In the genomic region with DNA sequence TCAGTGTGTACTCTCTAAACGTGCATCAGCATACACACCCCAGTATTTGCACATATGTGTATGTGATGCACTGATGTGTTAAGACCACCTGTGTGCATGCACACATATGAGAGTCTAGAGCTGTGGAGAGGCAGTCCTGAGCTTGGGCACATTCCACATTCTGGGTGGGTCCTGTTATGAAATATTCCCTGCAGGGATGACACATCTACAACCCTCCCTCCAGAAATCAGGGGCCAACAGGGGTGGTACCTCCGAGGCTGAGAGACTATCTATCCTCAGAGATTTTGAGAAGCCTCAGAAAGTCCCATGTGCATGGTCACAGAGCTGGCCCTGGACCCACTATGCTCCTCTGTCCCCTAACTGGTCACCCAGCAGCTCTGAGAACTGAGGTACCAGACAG, we compare ENCODE assay signal across 28 mouse cellular contexts. TPM values are rescaled to one million over a fixed set of nuclear protein-coding genes. Genes with fewer than 3 reads are reported as not detected.
DNase-seq lines count a peak whose midpoint lies in the region; ATAC-seq and TF ChIP-seq lines count a peak whose summit lies in the region.
"Had no signal": no experiment of that assay in that cellular context is flagged by ENCODE, and none has a peak within 500 bp of the region (broad histone marks: within the 10 kb centered on the region; RNA-seq: fewer than 3 reads in every experiment).

No protein-coding gene starts in this region.

- H3K9me3 ChIP-seq in limb, embryonic 15.5 days, result no peaks in the 10 kb centered on the region
- no peaks in the 10 kb centered on the region for H3K9me3 ChIP-seq in limb, embryonic 10.5 days (replicated peaks)
- H3K9me3 ChIP-seq: embryonic facial prominence, embryonic 13.5 days; embryonic facial prominence, embryonic 15.5 days; forebrain, embryonic 10.5 days; forebrain, embryonic 12.5 days; G1E had no signal

- ATAC-seq in limb, embryonic 15.5 days (ENCODE audit: insufficient number of reproducible peaks, low FRiP score, low TSS enrichment, low read depth), result 0 out of 2 replicates have a peak, but pooled peaks have one; percentile 27
- ATAC-seq: CD4-positive, CD25-positive, alpha-beta regulatory T cell, adult 4 months; forebrain, embryonic 14.5 days; forebrain, embryonic 16.5 days had no signal

- 70% methylated on average over 2 of the region's 2 CpGs for WGBS in limb, embryonic 15.5 days
- 78% methylated on average over 2 of the region's 2 CpGs for WGBS in limb, embryonic 10.5 days
- WGBS in thymus, adult 2 months, result 77% methylated on average over 2 of the region's 2 CpGs

- H3K4me1 ChIP-seq in limb, embryonic 15.5 days, result peaks cover 8% of the 10 kb centered on the region
- H3K4me1 ChIP-seq in limb, embryonic 10.5 days, result peaks cover 13% of the 10 kb centered on the region
- peaks cover 8% of the 10 kb centered on the region for H3K4me1 ChIP-seq in thymus, adult 2 months (replicated peaks; ENCODE audit: control insufficient read depth, insufficient read depth, low read length)

- H3K27me3 ChIP-seq in limb, embryonic 15.5 days, result no peaks in the 10 kb centered on the region
- peaks cover 10% of the 10 kb centered on the region; the same call in 1 of the 2 replicates for H3K27me3 ChIP-seq in limb, embryonic 10.5 days (ENCODE audit: low read depth, poor library complexity, severe bottlenecking)
- H3K27me3 ChIP-seq in thymus, adult 2 months (ENCODE audit: control insufficient read depth, insufficient read depth, low read length), result peaks cover 16% of the 10 kb centered on the region
- H3K27me3 ChIP-seq: embryonic facial prominence, embryonic 13.5 days had no signal

- DNase-seq in gastrocnemius, adult 2 months, result peak; percentile 51
- DNase-seq in gastrocnemius, postnatal 36 days, result no peak
- no peak for DNase-seq in limb, embryonic 10.5 days (ENCODE audit: low spot score)
- peak; percentile 45 for DNase-seq in 3T3-L1 (ENCODE audit: low read depth, low spot score)
- peak; percentile 58 for DNase-seq in NIH3T3 (ENCODE audit: low read depth)
- DNase-seq in thymus, adult 2 months, result no peak
- DNase-seq: adrenal gland, adult 2 months; adrenal gland, postnatal 10 days; adrenal gland, postnatal 25 days; B cell, adult 2 months; cerebellum, adult 11 months; cerebellum, adult 18-20 months; cerebellum, adult 8-10 months; cerebellum, adult 9-11 months; cerebellum, postnatal 14 days; cerebellum, postnatal 36 days; embryo, embryonic 11 days had no signal

- peak overlapping the region; percentile 12; the same call in 1 of the 2 replicates for H3K27ac ChIP-seq in gastrocnemius, adult 2 months
- no peak overlapping the region for H3K27ac ChIP-seq in limb, embryonic 15.5 days
- H3K27ac ChIP-seq in limb, embryonic 10.5 days, result no peak overlapping the region
- H3K27ac ChIP-seq in thymus, adult 2 months (ENCODE audit: control insufficient read depth, insufficient read depth, low read length), result no peak overlapping the region
- H3K27ac ChIP-seq: embryonic facial prominence, embryonic 13.5 days; embryonic facial prominence, embryonic 15.5 days; forebrain, embryonic 10.5 days; forebrain, embryonic 12.5 days had no signal

- no peak overlapping the region for H3K4me2 ChIP-seq in limb, embryonic 15.5 days
- H3K4me2 ChIP-seq: embryonic facial prominence, embryonic 13.5 days; embryonic facial prominence, embryonic 15.5 days; forebrain, embryonic 12.5 days had no signal

- no peaks in the 10 kb centered on the region for H3K36me3 ChIP-seq in limb, embryonic 15.5 days
- no peaks in the 10 kb centered on the region for H3K36me3 ChIP-seq in limb, embryonic 10.5 days
- no peaks in the 10 kb centered on the region for H3K36me3 ChIP-seq in thymus, adult 2 months (ENCODE audit: control insufficient read depth, insufficient read depth, low read length)
- H3K36me3 ChIP-seq: embryonic facial prominence, embryonic 13.5 days; embryonic facial prominence, embryonic 15.5 days; forebrain, embryonic 10.5 days; forebrain, embryonic 12.5 days; G1E had no signal

- intact Hi-C loops in gastrocnemius, adult 2 months (cut with DNase I), result no loop called here
- intact Hi-C loops in gastrocnemius, postnatal 36 days (cut with DNase I), result no loop called here

- no peak overlapping the region for H3K9ac ChIP-seq in limb, embryonic 15.5 days
- H3K9ac ChIP-seq: embryonic facial prominence, embryonic 13.5 days; embryonic facial prominence, embryonic 15.5 days; forebrain, embryonic 12.5 days had no signal

- TF ChIP-seq CTCF in gastrocnemius, adult 2 months (IDR thresholded peaks at IDR 0.05), result no peak
- TF ChIP-seq CTCF in thymus, adult 2 months (IDR thresholded peaks at IDR 0.05; ENCODE audit: borderline replicate concordance, control insufficient read depth, extremely low read depth, insufficient read depth, low read length, poor library complexity), result no peak

- no peak overlapping the region for H3K4me3 ChIP-seq in gastrocnemius, adult 2 months
- H3K4me3 ChIP-seq in limb, embryonic 15.5 days, result no peak overlapping the region
- H3K4me3 ChIP-seq in limb, embryonic 10.5 days, result no peak overlapping the region
- no peak overlapping the region for H3K4me3 ChIP-seq in thymus, adult 2 months (ENCODE audit: control insufficient read depth, insufficient read depth, low read length)
- H3K4me3 ChIP-seq: embryonic facial prominence, embryonic 13.5 days; embryonic facial prominence, embryonic 15.5 days; erythroblast, embryonic 14.5 days; forebrain, embryonic 10.5 days; forebrain, embryonic 12.5 days had no signal

- no peak for TF ChIP-seq POLR2A in thymus, adult 2 months (IDR thresholded peaks at IDR 0.05; ENCODE audit: control insufficient read depth, extremely low read depth, insufficient read depth, low read length, poor library complexity)

RNA-seq across cellular contexts. Expression of a gene that starts 4.4 kb away (rescaled TPM):
- 1 to 10 TPM; 2.1 to 2.7 TPM for total RNA-seq in gastrocnemius, adult 2 months (2021)
- total RNA-seq in gastrocnemius, postnatal 36 days (2021), result 1 to 10 TPM; 3.2 to 4.5 TPM
- 28.2 and 28.3 TPM in 2 replicates for polyA plus RNA-seq in limb, embryonic 15.5 days (2015; fragmentation: Nextera tagmentation; extraction: Ambion mirVana)
- 107 and 120 TPM in 2 replicates for polyA plus RNA-seq in limb, embryonic 10.5 days (2016; fragmentation: Nextera tagmentation; extraction: Ambion mirVana)
- polyA plus RNA-seq in thymus, adult 2 months (2012; rRNA removed), result 3.4 and 5.0 TPM in 2 replicates
- polyA plus RNA-seq: erythroblast, embryonic 14.5 days; G1E had no signal

RNA-seq across cellular contexts. Expression of a gene that starts 28.7 kb away (rescaled TPM):
- 10 to 100 TPM; 21.1 to 24.3 TPM for total RNA-seq in gastrocnemius, adult 2 months (2021)
- total RNA-seq in gastrocnemius, postnatal 36 days (2021), result 10 to 100 TPM; 13.9 to 28.4 TPM
- 72.4 and 73.9 TPM in 2 replicates for polyA plus RNA-seq in limb, embryonic 15.5 days (2015; fragmentation: Nextera tagmentation; extraction: Ambion mirVana)
- 114 and 122 TPM in 2 replicates for polyA plus RNA-seq in limb, embryonic 10.5 days (2016; fragmentation: Nextera tagmentation; extraction: Ambion mirVana)
- 75.8 and 82.8 TPM in 2 replicates for polyA plus RNA-seq in thymus, adult 2 months (2012; rRNA removed)

RNA-seq across cellular contexts. Expression of a gene that starts 58.5 kb away (rescaled TPM):
- total RNA-seq in gastrocnemius, adult 2 months (2021), result under 1 TPM; 0.11 to 0.82 TPM
- total RNA-seq in gastrocnemius, postnatal 36 days (2021), result 1 to 10 TPM in 1 of 2 experiments, under 1 TPM in 1; 0.41 to 1.0 TPM
- 1.5 and 1.9 TPM in 2 replicates for polyA plus RNA-seq in limb, embryonic 15.5 days (2015; fragmentation: Nextera tagmentation; extraction: Ambion mirVana)
- polyA plus RNA-seq in limb, embryonic 10.5 days (2016; fragmentation: Nextera tagmentation; extraction: Ambion mirVana), result 0.15 and 0.16 TPM in 2 replicates
- polyA plus RNA-seq in thymus, adult 2 months (2012; rRNA removed), result 1.1 and 1.2 TPM in 2 replicates
- total RNA-seq: CH12.LX, G1E had no signal
- polyA plus RNA-seq: CD4-positive, CD25-positive, alpha-beta regulatory T cell, adult 4 months; erythroblast, embryonic 14.5 days; G1E had no signal

Comparison
In these comparisons a context has a peak if more than half of its experiments do, and no peak if none do; other contexts are left out.
1. DNase-seq: peak in gastrocnemius, adult 2 months (single experiment), 3T3-L1 (single experiment) and NIH3T3 (single experiment); none in gastrocnemius, postnatal 36 days (0 of 2), limb, embryonic 10.5 days (single experiment) and thymus, adult 2 months (single experiment).